Mouse (Mus musculus) heart, embryonic 15.5 days (tissue): ENCODE data around the gene Muc13. TPM values are rescaled to one million over a fixed set of nuclear protein-coding genes. Genes with fewer than 3 reads are reported as not detected.

Source experiments
- ATAC-seq: fragments of 200-750 bp; cut with Nextera tagmentation; replicated peaks from 2 replicates; pipeline ENCODE4 v1.8.0; 2017; ENCODE audit warnings: low read depth, moderate TSS enrichment; ENCODE audit not compliant: insufficient number of reproducible peaks, insufficient read depth, low FRiP score
- H3K27ac ChIP-seq: fragments of 300-500 bp; sonication (generic); 2 replicates; pipeline ENCODE4 v1.5.1; 2015; ENCODE audit warnings: mild to moderate bottlenecking, inconsistent platforms
- H3K27me3 ChIP-seq: fragments of 300-500 bp; sonication (generic); 2 replicates; pipeline ENCODE4 v1.6.1; 2015; ENCODE audit warnings: inconsistent platforms
- H3K36me3 ChIP-seq: fragments of 300-500 bp; sonication (generic); 2 replicates; pipeline ENCODE4 v1.6.1; 2015; ENCODE audit warnings: mild to moderate bottlenecking, inconsistent platforms
- H3K4me1 ChIP-seq: fragments of 300-500 bp; sonication (generic); replicated peaks from 2 replicates; pipeline ENCODE4 v1.6.1; 2015; ENCODE audit warnings: inconsistent platforms
- H3K4me2 ChIP-seq: fragments of 300-500 bp; sonication (generic); 2 replicates; pipeline ENCODE4 v1.6.1; 2015; ENCODE audit warnings: inconsistent platforms, mild to moderate bottlenecking, moderate library complexity
- H3K4me3 ChIP-seq: fragments of 300-500 bp; sonication (generic); 2 replicates; pipeline ENCODE4 v1.5.1; 2015; ENCODE audit warnings: mild to moderate bottlenecking, inconsistent platforms
- H3K9ac ChIP-seq: fragments of 300-500 bp; sonication (generic); 2 replicates; pipeline ENCODE4 v1.6.1; 2015; ENCODE audit warnings: mild to moderate bottlenecking, inconsistent platforms
- H3K9me3 ChIP-seq: fragments of 300-500 bp; sonication (generic); replicated peaks from 2 replicates; pipeline ENCODE4 v1.6.1; 2016; ENCODE audit warnings: inconsistent platforms
- WGBS: fragments of 180-500 bp; shearing (Covaris S2); methylation state at CpG from one replicate; pipeline ENCODE4 v1.1.7; 2015; ENCODE audit warnings: mixed read lengths; 5-methylcytosine and 5-hydroxymethylcytosine counted together
- polyA plus RNA-seq: library from polyadenylated mRNA; unstranded; fragments of >200 nt; fragmentation: Nextera tagmentation; extraction: Ambion mirVana; gene quantifications from 2 replicates; pipeline ENCODE4 v1.2.1, GENCODE M21; 2015

Gene Muc13
- polyA plus RNA-seq, 1 experiment from 2014 or later = 0.06 TPM

- no peaks in the 10 kb centered on the region for H3K36me3 ChIP-seq
- no peak overlapping the region for H3K4me3 ChIP-seq
- no peak overlapping the region for H3K4me2 ChIP-seq
- H3K27ac ChIP-seq = no peak overlapping the region
- no peaks in the 10 kb centered on the region for H3K9me3 ChIP-seq
- H3K9ac ChIP-seq = no peak overlapping the region
- H3K27me3 ChIP-seq = no peaks in the 10 kb centered on the region
- no peak for ATAC-seq
- peaks cover 9% of the 10 kb centered on the region; the same call in 1 of the 2 replicates for H3K4me1 ChIP-seq
- WGBS = 86% methylated on average over 4 of the region's 4 CpGs
These were observed 22.9 kb upstream of the Muc13 start for GRCm38 (mm10) chr16:33770778-33771454.

GRCm38 (mm10) chr16:33772809-33773208 is 21.0 kb upstream of the Muc13 start:
- WGBS = 66% methylated on average over 5 of the region's 5 CpGs
- no peak overlapping the region for H3K9ac ChIP-seq

GRCm38 (mm10) chr16:33774972-33775371 is 18.9 kb upstream of the Muc13 start:
- Histone ChIP-seq H3K4me1 (peaks cover 9% of the 10 kb centered on the region; the same call in 1 of the 2 replicates), H3K27ac (peak overlapping the region; percentile 46), H3K4me2 (no peak overlapping the region), H3K27me3 (no peaks in the 10 kb centered on the region), H3K9me3 (no peaks in the 10 kb centered on the region), H3K4me3 (no peak overlapping the region), H3K9ac (no peak overlapping the region), H3K36me3 (no peaks in the 10 kb centered on the region)
- 58% methylated on average over 3 of the region's 3 CpGs for WGBS
- ATAC-seq = no peak

More at GRCm38 (mm10) chr16:33772809-33773208, 21.0 kb upstream of the Muc13 start:
- Histone ChIP-seq H3K27me3 (no peaks in the 10 kb centered on the region), H3K36me3 (no peaks in the 10 kb centered on the region), H3K4me1 (peaks cover 9% of the 10 kb centered on the region; the same call in 1 of the 2 replicates), H3K9me3 (no peaks in the 10 kb centered on the region), H3K4me2 (no peak overlapping the region), H3K27ac (no peak overlapping the region), H3K4me3 (no peak overlapping the region)
- no peak for ATAC-seq

GRCm38 (mm10) chr16:33775733-33776335 is 18.0 kb upstream of the Muc13 start:
- H3K4me2 ChIP-seq = no peak overlapping the region
- H3K9me3 ChIP-seq = no peaks in the 10 kb centered on the region
- H3K27ac ChIP-seq = no peak overlapping the region
- H3K36me3 ChIP-seq = no peaks in the 10 kb centered on the region
- WGBS = 81% methylated on average over 1 of the region's 1 CpGs
- H3K4me3 ChIP-seq = no peak overlapping the region
- no peaks in the 10 kb centered on the region for H3K27me3 ChIP-seq
- H3K4me1 ChIP-seq = peaks cover 9% of the 10 kb centered on the region; the same call in 1 of the 2 replicates
- H3K9ac ChIP-seq = no peak overlapping the region
- ATAC-seq = no peak

DNA sequence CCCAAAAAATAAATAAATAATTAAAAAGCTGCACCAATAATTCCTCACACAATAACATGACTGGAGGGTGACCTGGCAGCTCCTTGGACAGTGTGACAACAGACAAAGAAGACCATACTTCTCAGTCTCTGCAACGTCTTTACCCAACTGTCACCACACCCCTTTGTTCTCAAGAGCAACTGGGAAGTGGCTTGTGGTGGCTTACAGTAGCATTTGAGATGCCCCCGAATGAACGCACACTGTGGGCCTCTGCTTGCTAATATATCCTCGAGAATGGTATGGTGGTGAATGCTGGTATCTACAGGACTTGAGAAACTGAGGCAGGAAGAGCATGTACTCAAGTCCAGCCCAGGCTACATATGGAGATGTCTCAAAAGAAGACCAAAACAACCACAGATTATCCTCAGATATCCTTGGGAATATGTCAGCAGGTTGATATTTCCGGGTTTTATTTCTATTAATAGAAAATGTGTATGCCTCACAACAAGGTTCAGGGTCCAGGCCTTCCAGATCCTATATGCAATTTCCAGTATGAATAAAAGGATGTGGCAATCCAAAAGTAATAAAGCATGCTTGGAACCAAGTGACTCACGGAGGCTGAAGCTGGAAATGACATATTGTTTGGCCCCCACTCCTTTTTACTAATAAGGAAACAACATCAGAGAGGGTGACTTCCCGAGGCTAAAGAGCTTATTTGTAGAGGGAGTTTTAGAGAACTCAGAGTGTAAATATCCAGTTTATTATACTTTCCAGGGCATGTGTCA is 16.9 kb upstream of the Muc13 start:
- H3K27me3 ChIP-seq = no peaks in the 10 kb centered on the region
- H3K9me3 ChIP-seq = no peaks in the 10 kb centered on the region
- H3K4me1 ChIP-seq = peaks cover 9% of the 10 kb centered on the region; the same call in 1 of the 2 replicates
- no peaks in the 10 kb centered on the region for H3K36me3 ChIP-seq
- H3K9ac ChIP-seq = no peak overlapping the region
- no peak for ATAC-seq
- H3K27ac ChIP-seq = no peak overlapping the region; the same call in 1 of the 2 replicates
- WGBS = 65% methylated on average over 7 of the region's 7 CpGs
- H3K4me2 ChIP-seq = no peak overlapping the region
- H3K4me3 ChIP-seq = no peak overlapping the region

- Histone ChIP-seq H3K4me1 (peaks cover 9% of the 10 kb centered on the region; the same call in 1 of the 2 replicates), H3K9ac (no peak overlapping the region), H3K27me3 (no peaks in the 10 kb centered on the region), H3K27ac (no peak overlapping the region; the same call in 1 of the 2 replicates), H3K9me3 (no peaks in the 10 kb centered on the region), H3K4me3 (no peak overlapping the region), H3K36me3 (no peaks in the 10 kb centered on the region), H3K4me2 (no peak overlapping the region)
- 79% methylated on average over 6 of the region's 6 CpGs for WGBS
- ATAC-seq = no peak
These were observed 16.2 kb upstream of the Muc13 start for GRCm38 (mm10) chr16:33777607-33778006.

DNA sequence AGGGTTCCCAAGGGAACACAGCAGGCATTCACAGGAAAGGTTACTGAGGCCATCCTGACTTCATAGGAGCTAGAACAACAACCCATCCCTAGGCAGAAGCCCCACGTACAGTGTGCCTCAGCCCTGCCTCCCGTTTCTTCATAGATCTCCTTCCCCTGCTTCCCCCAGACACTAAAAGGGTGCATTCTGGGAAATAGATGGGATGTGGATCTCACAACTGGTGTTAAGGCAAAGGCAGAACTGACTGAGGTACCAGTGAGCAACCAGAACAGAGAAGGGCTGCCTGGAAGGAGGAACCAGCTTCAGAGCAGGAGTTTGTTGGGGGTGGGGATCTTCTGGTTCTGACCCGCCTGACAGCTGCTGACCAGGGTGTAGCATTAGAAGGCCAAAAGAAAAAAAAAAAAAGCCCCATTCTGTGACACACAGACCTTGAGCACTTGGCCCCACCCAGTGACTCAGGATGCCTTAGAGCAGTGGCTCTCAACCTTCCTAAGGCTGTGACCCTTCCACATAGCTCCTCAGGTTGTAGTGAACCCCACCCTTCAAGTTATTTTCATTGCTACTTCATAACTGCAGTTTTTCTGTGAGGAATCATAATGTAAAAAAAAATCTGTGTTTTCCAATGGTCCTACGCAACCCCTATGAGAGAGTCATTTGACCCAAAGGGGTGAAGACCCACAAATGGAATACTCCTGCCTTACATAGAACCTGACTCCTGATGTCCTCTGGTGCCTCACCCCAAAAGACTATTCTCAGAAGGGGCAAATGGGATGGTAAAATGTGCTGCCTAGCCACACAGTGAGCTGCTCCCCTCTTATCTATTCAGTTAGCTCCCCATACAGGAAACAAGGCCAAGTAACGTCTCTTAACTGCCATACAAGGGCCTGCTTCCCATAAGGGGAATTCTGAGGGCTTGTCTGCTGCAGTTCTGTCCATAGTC is 11.8 kb upstream of the Muc13 start:
- ATAC-seq = no peak
- Histone ChIP-seq H3K36me3 (no peaks in the 10 kb centered on the region), H3K9ac (no peak overlapping the region), H3K27me3 (no peaks in the 10 kb centered on the region), H3K27ac (no peak overlapping the region), H3K4me2 (no peak overlapping the region), H3K9me3 (no peaks in the 10 kb centered on the region), H3K4me3 (no peak overlapping the region), H3K4me1 (peaks cover 4% of the 10 kb centered on the region; the same call in 1 of the 2 replicates)
- 62% methylated on average over 5 of the region's 5 CpGs for WGBS

GRCm38 (mm10) chr16:33782729-33783091 is 11.1 kb upstream of the Muc13 start:
- no peaks in the 10 kb centered on the region for H3K9me3 ChIP-seq
- H3K4me2 ChIP-seq = no peak overlapping the region
- peaks cover 9% of the 10 kb centered on the region; the same call in 1 of the 2 replicates for H3K4me1 ChIP-seq
- no peaks in the 10 kb centered on the region for H3K36me3 ChIP-seq
- H3K27ac ChIP-seq = no peak overlapping the region
- H3K9ac ChIP-seq = no peak overlapping the region
- 80% methylated on average over 1 of the region's 1 CpGs for WGBS
- no peak for ATAC-seq
- H3K27me3 ChIP-seq = no peaks in the 10 kb centered on the region
- no peak overlapping the region for H3K4me3 ChIP-seq

GRCm38 (mm10) chr16:33784547-33784946 is 9.3 kb upstream of the Muc13 start:
- no peak overlapping the region for H3K27ac ChIP-seq
- no peak overlapping the region for H3K9ac ChIP-seq
- H3K27me3 ChIP-seq = no peaks in the 10 kb centered on the region
- H3K36me3 ChIP-seq = no peaks in the 10 kb centered on the region
- no peak overlapping the region for H3K4me2 ChIP-seq
- H3K4me1 ChIP-seq = peaks cover 9% of the 10 kb centered on the region; the same call in 1 of the 2 replicates
- 81% methylated on average over 1 of the region's 1 CpGs for WGBS
- H3K9me3 ChIP-seq = no peaks in the 10 kb centered on the region
- ATAC-seq = no peak
- H3K4me3 ChIP-seq = no peak overlapping the region

DNA sequence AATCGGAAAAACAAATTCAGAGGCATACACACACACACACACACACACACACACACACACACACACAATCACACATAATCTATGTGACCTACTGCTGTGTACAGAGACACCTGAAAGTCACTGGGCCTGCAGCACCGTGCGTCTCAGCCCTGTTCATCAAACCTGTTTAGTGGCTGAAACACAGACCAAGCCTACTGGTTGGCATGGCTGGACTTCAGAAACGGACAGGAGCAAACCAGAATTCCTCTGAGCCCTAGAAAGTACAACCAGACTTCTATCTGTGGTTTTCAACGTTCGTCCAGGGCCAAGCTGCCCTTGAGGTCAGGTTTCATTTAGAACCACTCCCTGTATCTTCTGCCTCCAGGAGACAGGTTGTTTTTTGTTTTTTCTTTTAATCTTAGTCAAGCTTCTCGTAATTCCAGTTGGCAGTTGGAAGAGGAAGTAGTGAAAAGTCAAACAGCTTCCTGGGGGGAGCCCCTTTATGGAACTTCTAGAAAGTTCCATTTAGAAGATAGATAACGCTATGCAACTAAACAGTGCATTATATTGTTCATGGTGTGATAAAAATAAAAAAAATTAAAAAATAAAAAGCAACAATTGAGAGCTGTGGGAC is 8.6 kb upstream of the Muc13 start:
- 60% methylated on average over 8 of the region's 8 CpGs for whole genome bisulfite sequencing
- H3K4me1 ChIP-seq = peaks cover 9% of the 10 kb centered on the region; the same call in 1 of the 2 replicates
- no peak for ATAC-seq
- H3K9me3 ChIP-seq = no peaks in the 10 kb centered on the region
- no peak overlapping the region for H3K4me2 ChIP-seq
- H3K27me3 ChIP-seq = no peaks in the 10 kb centered on the region
- no peak overlapping the region for H3K4me3 ChIP-seq
- H3K36me3 ChIP-seq = no peaks in the 10 kb centered on the region
- H3K9ac ChIP-seq = no peak overlapping the region
- H3K27ac ChIP-seq = no peak overlapping the region
